Mouse (Mus musculus): ENCODE measurements around the gene Tmem52. TPM values are rescaled to one million over a fixed set of nuclear protein-coding genes. Genes with fewer than 3 reads are reported as not detected.

Tmem52 gene
- 6.4 and 21.3 TPM in 2 replicates for polyA plus RNA-seq (2015; fragmentation: Nextera tagmentation; extraction: Ambion mirVana)

DNA sequence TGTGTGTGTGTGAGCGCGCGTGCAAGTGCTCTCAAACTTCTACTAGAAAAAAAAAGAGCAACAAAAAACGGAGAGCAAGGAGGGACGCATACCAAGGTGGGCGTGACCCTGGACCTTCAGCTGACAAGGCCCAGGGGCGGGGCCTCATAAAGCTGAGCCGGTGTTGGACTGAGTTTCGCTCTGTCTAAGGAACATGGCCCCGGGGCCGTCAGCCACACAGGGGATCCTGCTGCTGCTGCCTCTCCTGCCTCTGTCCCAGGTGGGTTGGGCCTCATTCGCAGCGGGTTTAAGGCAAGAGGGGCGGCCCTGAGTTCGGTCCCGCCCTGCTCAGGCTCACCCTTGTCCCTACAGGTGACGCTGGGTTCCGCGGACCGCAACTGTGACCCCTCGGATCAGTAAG, at the start of gene Tmem52:
Gene Tmem52 (plus strand): TSS at position 163 of the 400 bp plus-strand sequence.

DNA sequence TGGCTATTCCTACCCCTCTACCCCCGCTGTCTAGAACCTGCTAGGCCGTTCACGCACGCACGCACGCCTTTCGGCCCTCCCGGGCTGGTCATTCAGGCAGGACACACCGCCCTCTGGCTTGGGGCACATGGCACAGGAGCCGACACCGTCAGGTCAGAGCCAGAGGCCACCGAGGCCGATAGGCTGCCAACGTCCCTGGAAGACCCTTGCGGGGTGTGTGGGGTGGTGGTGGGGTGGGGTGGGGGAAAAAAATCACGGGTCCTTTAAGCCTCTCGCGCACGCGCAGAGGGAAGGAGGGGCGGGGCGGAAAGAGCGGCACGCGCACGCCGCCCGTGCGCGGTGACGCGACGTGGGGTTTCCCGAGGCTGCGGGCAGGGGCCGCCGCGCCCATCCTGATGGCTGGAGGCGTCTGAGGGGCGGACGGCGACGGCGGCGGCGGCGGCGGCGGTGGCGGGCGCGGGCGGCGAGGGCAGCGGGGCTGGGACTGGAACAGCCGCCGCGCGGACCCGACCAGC, 22.1 kb downstream of the Tmem52 start, which contains the start of gene Gnb1:
Gene Gnb1 (plus strand): TSS at position 372 of the 515 bp plus-strand sequence.

Other genes with a start within 250 kb of the Tmem52 start
- 13.8 and 14.6 TPM in 2 replicates for gene Ski, start 246.5 kb upstream of the Tmem52 start, polyA plus RNA-seq (2015; fragmentation: Nextera tagmentation; extraction: Ambion mirVana)
- 52.8 and 70.4 TPM in 2 replicates for gene Faap20, start 219.3 kb upstream of the Tmem52 start, polyA plus RNA-seq (2015; fragmentation: Nextera tagmentation; extraction: Ambion mirVana)
- gene Prkcz, start 107.8 kb upstream of the Tmem52 start, polyA plus RNA-seq (2015; fragmentation: Nextera tagmentation; extraction: Ambion mirVana): 10.6 and 13.6 TPM in 2 replicates
- gene Gabrd, start 71.0 kb upstream of the Tmem52 start, polyA plus RNA-seq (2015; fragmentation: Nextera tagmentation; extraction: Ambion mirVana): 0.22 and 0.27 TPM in 2 replicates
- 1.3 TPM in 2 replicates for gene Cfap74, start 59.9 kb upstream of the Tmem52 start, polyA plus RNA-seq (2015; fragmentation: Nextera tagmentation; extraction: Ambion mirVana)
- 289 and 296 TPM in 2 replicates for gene Gnb1, start 22.2 kb downstream of the Tmem52 start, polyA plus RNA-seq (2015; fragmentation: Nextera tagmentation; extraction: Ambion mirVana)
- 69.7 and 136 TPM in 2 replicates for gene Nadk, start 93.3 kb downstream of the Tmem52 start, polyA plus RNA-seq (2015; fragmentation: Nextera tagmentation; extraction: Ambion mirVana)
- gene Slc35e2, start 132.3 kb downstream of the Tmem52 start, polyA plus RNA-seq (2015; fragmentation: Nextera tagmentation; extraction: Ambion mirVana): 5.8 and 7.8 TPM in 2 replicates
- gene Cdk11b, start 155.7 kb downstream of the Tmem52 start, polyA plus RNA-seq (2015; fragmentation: Nextera tagmentation; extraction: Ambion mirVana): 40.5 and 62.6 TPM in 2 replicates
- not detected in 2 replicates for gene Gm10563, start 176.3 kb downstream of the Tmem52 start, polyA plus RNA-seq (2015; fragmentation: Nextera tagmentation; extraction: Ambion mirVana)
- gene Mmp23, start 184.3 kb downstream of the Tmem52 start, polyA plus RNA-seq (2015; fragmentation: Nextera tagmentation; extraction: Ambion mirVana): 73.1 and 96.3 TPM in 2 replicates
- gene Mib2, start 200.1 kb downstream of the Tmem52 start, polyA plus RNA-seq (2015; fragmentation: Nextera tagmentation; extraction: Ambion mirVana): 22.3 and 24.1 TPM in 2 replicates
- 26.3 and 55.7 TPM in 2 replicates for gene Fndc10, start 225.2 kb downstream of the Tmem52 start, polyA plus RNA-seq (2015; fragmentation: Nextera tagmentation; extraction: Ambion mirVana)
- 224 and 227 TPM in 2 replicates for gene Ssu72, start 235.7 kb downstream of the Tmem52 start, polyA plus RNA-seq (2015; fragmentation: Nextera tagmentation; extraction: Ambion mirVana)